Mouse (Mus musculus) cerebellum, adult 11 months (tissue): ENCODE results near the gene Gm42715.
"Not testable (repeated sequence)": the region's sequence is repeated elsewhere in the genome, so short reads cannot be mapped to it uniquely, and the experiment has no call there.

ENCODE experiments used
- DNase-seq: peaks from one replicate; pipeline ENCODE4 v3.0.0; 2022

Gm42715 gene

DNA sequence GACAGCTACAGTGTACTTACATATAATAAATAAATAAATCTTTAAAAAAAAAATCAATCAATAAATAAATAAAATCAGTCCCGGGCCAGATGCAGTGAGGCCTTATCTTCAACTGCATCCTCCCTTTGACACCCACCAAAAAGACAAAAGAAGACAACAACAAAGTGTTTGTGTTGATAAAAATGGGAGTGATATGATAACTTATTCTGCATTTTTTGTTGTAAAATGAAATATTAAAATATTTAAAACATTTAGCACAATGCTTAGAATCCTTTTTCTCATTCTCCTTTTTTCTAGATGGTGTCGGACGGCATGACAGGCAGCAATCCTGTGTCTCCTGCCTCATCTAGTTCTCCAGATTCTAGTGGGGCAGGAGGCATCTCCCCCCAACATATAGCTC lies at the start of gene Gm42715:
Gene Gm42715, plus strand, starts transcription at position 301 of the 400 bp plus-strand sequence.
- no peak for DNase-seq

DNA sequence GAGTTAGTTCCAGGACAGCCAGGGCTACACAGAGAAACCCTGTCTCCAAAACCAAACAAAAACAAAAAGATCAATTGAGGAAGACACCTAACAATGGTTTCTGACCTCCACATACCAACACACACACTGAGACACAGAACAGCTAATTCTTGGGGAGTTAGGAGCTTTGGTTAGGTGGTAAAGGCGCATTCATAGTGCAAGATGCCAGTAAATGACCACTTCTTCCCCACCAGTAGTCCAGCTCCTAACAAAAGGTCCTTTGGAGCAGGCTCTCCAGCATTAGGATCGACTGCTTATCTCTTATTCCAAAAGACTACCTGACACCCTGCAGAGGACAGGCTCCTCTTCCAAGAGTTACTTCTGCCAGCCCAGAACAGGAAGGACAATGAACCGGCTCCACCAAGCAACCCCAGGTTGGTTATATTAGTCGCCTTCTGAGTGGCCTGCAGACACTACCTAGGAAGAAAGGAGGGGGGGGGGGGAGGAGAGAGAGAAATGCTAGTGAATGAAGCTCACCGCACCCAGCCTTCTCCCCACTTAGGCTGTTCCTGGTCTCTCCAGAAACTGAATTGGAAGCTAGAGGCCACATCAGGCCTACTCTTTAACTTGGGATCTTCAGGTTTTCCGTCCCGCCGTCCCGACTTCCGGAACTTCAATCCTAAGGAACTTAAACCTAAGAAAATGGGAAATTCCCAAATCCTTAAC lies 49.2 kb upstream of the Gm42715 start:
- DNase-seq: peak; percentile 31

DNA sequence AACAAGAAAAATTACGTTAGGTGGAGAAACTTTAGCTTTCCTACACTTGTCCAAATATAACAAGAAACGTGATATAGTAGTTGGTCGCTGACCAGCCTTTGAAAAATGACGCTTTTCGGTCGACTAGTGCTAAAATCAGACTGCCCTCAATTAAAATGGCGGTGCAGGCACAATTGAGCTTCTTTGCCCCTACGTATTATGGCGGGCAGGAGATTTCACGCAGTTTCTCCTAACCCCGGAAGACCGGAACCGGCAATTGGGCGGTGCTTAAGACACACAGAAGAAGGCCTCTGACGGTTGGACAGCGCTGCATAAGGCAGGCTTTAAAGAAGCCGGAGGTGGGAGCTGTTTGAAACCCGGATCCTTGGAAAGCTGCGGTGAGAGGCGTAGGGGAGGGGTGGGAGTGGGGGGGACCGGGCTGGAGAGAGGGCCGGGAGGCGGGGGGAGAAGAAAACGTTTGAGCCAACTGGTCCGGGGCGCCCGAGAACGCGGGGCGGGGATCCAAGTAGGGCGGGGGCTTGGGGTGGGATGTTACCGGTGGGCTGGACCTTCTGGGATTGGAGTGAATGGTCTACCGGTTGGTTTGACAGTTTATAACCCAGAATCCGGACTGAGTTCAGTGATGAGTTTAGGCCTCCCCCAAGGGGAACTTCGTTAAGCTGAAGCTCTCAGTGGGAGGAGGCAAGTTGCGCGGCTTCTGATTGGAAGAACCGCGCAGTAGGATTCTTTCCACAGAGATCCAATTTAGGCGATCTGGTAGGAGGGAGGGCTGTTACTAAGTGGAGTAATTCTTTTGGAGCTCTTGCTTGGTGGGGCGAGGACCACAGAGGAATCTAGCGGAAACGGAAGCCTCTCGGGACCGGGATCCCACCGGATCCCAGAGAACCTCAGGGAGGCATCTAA lies 48.4 kb upstream of the Gm42715 start:
- peak; percentile 87 for DNase-seq

DNA sequence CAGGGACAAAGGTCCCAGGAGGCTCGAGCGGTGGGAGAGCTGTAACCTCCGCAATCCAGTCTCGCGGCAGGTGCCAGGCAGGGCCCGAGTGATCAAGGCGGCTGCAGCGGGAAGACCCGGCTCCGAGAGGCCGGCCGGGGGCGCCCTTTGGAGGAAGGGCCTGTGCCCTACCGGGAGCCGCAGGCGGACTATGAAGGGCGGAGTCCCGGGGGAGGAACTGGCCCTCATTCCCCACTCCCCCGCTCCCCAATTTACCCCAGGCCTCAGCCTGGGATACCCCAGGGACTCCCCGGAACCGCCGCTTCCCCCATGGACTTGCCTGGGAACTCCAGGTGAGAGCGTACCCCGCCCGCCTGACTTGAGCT lies 47.8 kb upstream of the Gm42715 start:
- DNase-seq: peak; percentile 58

DNA sequence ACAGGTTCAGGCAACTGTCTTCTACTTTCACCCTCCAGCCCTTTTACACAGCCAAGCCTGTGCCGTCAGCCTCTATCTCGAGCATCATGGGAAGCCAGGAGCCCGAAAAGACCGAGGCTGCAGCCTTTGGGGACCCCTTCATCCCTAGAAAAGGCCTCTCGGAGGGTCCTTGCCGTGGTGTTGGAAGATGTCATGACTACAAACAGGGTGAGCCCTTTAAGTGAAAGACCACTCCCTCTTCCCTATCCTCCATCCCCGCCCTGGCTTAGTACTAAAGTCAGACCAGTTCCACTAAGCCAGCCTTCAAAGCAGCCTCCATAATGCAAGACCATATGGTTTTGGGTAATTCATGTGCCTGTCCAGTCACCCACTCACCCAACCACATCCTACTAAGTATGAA lies 47.3 kb upstream of the Gm42715 start:
- DNase-seq: no peak

DNA sequence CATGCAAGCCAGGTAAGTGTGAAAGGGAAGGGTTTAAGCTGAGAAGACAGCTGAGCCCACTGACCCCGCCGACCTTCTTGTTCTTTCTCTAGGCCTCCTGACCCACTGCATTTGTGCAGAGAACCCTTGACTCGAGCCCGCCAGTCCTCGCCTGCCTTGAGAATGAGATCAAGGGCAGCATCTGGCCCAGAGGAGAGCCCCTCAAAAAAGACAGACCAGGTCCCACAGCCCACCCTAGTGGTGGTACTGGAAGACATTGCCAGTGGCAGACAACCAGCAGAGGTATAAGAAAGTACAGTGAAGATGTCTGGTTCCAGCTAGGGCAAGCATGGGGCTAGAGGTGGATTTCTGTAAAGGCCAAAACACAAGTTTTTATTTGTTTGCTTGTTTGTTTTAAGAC lies 45.7 kb upstream of the Gm42715 start:
- no peak for DNase-seq

DNA sequence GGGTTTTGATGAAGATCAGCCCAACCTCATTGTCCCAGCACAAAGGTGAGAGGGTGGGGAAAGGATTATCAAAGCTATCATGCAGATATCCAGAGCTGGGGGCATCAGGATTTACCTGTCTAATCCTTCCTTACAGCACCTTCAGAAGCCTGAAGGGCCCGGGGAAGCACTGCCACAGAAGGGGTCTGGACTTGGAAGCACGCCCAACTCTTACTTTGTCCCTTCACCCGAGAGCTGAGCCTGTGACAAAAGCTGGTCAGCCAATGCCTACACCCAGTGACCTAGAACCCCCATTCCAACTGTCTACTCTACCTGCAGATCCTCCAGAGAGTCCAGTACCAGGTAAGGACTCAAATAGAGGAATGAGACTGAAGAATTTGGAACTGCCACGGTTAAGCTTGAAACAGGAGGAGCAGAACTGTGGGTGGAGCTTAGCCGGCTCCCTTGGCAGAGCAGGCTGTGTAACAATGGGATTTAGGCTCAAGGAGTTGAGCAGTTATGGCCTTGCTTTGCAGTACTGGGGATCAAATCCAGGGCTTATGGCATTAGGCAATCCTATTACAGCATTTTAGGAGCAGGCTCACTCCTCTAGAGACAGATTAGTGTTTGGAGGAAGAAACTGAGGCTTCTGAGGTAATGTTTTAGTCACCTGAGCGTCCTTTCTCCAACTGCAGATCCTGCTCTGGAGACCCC lies 44.9 kb upstream of the Gm42715 start:
- no peak for DNase-seq

DNA sequence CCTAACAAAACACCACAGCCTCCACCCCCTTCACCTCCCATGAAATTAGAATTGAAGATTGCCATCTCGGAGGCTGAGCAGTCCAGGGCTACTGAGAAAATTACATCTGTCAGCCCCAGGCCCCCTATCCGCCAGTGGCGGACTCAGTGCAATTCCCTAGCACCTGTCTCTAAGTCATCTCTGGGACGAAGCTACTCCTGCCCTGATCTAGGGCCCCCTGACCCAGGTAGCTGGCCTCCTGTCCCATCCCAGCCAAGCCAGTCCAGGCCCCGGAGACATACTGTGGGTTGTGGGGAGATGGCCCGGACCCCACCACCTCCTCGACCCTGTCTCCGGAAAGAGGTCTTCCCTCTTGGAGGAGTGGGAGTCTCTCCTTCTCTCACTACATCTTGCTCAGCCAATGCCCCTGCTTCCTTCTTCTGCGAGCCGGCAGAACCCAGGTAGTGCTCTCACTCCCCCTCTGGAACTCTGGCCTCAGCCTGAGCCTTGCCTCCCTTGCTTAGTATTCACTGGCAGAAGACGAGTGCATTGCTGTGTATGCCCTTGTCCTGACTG lies 44.1 kb upstream of the Gm42715 start:
- peak; percentile 32 for DNase-seq

DNA sequence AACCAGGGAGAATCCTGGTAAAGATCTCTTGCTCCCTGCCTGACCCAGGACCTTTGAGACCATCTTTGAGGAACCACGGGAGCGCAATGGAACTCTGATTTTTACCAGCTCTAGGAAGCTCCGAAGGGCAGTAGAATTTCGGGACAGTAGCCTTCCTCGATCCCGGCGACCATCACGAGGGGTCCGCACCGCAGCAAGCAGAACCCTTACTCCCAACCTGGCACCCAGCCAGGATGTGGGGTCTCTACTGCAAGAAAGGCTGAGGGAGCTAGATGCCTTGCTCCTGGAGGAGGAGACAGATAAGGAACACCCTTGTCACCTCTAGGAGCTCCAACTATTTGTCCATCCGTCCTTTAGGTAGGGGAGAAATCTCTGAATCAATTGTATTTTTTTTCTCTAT lies 43.0 kb upstream of the Gm42715 start:
- DNase-seq: peak; percentile 61

DNA sequence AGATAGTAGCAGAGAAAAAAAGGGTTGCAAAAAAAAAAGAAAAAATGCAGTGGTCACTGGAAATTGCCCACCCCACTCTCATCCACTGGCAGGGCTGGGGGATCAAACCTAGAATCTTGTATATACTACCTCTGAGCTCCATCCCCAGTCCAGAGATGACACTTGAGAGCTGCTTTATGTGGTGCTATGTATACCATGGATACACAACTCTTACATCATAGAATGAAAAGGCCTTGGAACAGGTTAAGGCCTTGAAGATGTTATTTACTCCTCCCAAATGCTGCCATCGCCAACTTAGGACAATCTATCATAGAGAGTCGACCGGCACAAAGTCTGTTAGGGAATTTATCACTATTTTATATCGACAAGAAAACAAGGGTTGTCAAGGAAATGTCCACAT lies 42.5 kb upstream of the Gm42715 start:
- DNase-seq: no peak

DNA sequence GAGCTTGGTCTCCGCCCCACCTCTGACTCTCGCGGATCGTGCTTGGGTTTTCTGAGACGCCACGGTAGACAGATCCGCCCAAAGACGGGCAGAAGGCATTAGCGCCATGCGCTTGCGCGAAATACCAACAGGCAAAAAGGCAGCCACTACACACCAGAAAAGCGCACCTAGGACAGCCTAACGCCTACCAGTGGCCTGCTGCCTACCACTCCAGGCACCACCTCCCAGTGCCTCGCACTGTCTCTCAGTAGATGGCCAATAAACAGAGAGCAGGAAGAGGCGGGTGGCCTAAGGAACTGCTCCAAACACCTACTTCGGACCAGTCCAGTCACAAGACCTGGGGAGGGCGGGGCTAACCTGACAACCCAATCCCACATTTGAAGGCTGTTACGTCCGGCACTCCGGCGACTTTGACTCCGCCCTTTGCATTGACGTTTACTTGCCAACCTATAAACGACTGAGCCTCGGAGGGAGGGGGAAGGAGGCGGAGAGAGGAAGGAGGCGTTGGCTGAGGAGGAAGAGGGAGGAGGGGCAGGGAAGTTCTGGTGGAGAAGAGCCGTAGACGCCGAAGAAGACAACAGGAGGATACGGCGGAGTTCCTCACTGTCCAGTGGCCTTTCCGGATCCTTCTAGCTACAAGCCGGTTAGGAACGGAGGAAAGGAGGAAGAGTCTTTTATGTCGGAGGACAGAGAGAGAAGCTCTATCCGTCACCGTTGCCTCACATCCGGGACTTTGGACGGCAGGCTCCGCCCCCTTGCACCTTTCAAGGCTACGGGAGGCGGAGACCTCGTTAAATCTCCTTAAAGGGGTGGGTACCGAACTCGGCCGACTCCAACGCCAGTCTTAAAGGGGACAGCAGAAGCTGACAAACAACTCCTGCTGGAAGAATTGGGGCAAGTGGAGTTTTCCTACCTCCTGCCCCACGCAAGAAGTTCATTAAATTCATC lies 41.4 kb upstream of the Gm42715 start:
- DNase-seq: peak; percentile 99

DNA sequence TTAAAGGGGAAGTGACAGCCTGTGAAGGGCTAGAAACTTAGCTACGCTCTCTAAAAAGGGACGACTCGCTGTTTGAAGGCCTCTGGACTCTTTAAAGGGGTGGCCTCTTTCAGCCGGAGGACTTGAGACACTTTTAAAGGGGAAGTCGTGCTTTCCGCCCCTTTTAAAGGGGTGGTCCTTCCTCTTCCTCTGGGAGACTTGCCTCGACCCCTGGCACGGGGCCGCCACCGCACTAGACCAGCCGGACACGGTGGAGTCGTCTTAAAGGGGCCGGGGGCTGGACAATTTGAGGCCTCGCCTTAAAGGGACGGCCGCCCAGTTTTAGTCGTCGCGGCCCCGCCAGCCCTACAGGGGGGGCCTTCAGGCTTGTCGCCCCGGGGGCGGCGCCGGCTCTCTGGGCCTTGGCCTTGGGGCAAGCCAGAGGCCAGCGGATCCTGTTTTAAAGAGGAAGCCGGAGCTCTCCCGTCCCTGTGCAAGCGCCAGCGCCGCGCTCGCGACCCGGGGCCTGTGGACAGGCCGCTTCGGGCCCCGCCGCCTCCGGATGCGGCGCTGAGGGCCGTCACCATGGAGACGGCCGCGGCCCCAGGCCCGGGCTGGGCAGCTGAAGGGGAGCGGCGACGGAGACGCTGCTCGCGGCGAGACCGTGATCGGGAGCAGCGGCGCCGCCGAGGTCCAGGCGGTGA lies 40.6 kb upstream of the Gm42715 start, which contains the start of gene Fbrs:
Gene Fbrs, plus strand, starts transcription at position 565 of the 683 bp plus-strand sequence.
- peak; percentile 94 for DNase-seq

DNA sequence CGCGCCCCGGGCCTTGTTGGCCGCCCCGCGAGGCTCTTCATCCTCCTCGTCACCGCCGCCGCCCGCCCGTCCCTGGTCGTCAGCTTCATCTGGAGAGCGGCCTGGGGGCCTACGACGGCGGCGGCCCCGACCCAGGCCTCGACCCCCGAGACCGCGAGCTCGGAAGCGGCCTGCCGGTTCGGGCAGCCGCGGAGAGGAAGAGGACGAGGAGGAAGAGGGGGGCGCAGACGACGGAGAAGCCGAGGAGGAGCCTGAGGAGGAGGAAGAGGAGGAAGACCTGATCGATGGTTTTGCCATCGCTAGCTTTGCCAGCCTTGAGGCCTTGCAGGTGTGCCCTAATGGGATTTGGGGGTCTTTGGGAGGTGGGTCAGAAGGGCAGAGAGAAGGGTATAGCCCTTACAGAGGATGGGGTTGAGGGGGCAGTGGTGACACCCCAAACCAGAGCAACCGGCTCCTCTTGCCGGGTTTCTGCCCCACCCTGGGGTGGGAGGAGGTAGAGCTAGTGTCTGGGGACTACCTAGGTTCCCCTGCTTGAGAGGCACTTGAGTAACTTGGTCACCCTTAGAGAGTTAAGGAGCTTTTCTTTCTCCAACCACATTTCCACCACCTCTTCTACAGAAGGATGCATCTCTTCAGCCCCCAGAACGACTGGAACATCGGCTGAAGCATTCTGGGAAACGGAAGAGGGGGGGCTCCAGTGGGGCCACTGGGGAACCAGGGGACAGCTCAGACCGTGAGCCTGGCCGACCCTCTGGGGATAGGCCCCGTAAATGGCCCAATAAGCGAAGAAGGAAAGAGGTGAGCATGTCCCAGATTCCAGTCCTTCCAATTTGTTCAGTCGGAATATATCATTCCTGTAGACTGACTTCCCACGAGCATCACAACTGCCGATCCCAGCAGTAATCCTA lies 39.8 kb upstream of the Gm42715 start:
- peak; percentile 41 for DNase-seq

DNA sequence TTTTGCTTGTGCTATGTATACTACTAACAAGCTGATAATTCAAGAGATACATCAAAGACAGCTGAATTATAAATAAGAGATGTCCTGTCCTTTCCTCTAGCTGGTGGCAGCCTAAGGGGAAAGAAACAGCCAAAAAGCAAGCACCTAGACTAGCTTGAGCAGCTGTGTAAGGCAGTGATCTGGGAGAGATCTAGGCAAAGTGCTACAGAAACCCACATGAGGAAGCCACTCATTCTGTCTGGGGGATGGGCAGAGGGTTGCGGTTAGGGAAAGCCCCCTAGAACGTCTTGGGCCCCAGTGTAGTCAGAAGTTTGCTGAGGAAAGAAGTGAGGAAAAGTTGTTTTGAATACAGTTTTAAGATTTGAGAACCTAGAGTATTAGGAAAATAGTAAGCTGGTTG lies 39.1 kb upstream of the Gm42715 start:
- no peak for DNase-seq

DNA sequence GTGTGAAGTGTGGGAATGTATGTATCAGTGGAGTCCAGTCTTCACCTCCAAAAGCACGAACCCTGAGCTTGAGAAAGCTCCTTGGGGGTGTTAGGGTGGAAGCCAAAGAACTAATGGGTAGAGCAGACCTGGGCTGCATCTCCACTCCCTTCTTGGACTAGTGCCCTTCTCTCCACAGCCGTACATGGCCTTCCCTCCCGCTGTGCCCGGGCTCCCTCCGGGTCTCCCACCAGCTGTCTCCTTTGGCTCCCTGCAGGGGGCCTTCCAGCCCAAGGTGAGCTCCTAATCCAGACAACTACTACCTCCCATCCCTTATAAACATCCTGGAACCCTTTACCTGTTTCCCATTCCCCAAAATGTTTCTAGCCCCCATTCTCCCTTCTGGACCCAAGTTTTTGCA lies 34.0 kb upstream of the Gm42715 start:
- peak; percentile 55 for DNase-seq

DNA sequence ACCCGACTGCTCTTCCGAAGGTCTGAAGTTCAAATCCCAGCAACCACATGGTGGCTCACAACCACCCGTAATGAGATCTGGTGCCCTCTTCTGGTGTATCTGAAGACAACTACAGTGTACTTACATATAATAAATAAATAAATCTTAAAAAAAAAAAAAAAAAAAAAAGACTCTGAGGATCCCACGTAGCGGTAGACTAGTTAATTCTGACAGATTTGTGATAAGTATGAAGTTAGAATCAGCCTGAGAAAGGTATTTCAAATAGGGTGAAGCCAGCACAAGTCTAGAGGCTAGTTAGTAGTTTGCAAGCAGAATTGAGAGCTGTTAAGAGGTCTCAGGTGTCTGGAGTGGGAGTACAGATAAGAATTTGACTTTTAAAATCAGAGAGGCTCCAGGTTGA lies 31.0 kb upstream of the Gm42715 start:
- not testable (repeated sequence) for DNase-seq

DNA sequence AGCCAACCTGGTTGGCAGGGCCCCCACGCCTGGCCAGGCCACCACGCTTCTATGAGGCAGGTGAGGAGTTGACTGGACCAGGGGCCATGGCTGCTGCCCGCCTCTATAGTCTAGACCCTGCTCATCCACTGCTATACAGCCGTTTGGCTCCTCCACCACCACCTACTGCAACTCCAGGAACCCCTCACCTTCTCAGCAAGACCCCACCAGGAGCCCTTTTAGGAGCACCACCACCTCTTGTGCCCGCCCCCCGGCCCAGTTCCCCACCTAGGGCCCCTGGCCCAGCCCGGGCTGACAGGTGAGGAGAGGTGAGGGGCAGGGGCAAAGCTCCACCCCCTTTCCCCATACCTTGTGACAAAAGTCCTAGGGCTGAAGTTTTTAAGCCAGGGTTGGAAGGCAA lies 29.4 kb upstream of the Gm42715 start:
- no peak for DNase-seq

DNA sequence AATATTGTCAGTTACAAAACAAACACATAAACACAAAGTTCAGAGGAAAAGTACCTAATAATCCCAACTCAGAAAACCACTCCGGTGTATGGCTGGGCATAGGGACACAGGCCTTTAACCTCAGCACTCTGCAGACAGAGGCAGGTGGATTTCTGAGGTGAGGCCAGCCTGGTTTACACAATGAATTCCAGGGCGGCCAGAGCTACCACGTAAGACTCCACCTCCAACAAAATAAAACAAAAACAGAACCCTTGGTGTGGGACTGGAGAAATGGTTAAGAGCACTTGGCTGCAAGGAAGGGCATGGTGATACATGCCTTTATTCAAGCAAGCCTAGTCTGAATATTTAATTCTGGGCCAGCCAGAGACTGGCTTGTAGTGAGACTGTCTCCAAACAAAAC lies 27.5 kb upstream of the Gm42715 start:
- DNase-seq: no peak

DNA sequence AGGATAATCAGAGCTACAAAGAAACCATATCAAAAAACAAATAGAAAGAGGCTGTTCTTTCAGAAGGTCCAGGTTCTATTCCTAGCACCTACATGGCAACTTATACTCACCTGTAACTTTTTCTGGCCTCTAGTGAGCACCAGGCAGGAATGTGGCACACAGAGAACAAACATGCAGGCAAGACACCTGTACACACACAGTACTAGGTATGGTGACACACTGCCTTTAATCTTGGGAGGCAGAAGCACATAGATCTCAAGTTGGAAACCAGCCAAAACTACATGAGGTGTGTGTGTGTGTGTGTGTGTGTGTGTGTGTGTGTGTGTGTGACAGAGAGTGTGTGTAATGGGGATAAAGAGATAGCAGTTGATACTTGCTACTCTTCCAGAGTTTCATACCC lies 24.7 kb upstream of the Gm42715 start:
- DNase-seq: no peak

DNA sequence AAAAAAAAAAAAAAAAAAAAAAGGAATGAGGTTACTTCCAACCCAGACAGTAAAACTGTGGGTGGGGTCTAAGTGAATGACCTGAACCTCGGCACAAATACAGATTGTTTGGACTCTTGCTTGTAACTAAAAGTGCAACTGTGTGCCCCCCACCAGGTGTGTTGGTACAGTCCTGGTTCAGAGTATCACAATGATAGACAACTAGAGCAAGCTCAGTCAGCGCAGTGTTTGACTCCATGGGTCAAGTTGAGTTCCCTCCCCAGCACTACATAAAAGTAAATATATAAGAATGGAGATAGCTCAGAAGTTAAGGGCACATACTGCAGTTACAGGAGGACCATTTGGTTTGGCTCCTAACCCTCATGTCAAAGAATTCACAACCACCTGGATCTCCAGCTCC lies 22.0 kb upstream of the Gm42715 start:
- DNase-seq: no peak
